Mouse (Mus musculus) heart, embryonic 14.5 days (tissue): ENCODE data around the gene Tob1. TPM values are rescaled to one million over a fixed set of nuclear protein-coding genes. Genes with fewer than 3 reads are reported as not detected.

ENCODE experiments used
- ATAC-seq: fragments of 200-750 bp; cut with Nextera tagmentation; 2 replicates; pipeline ENCODE4 v1.8.0; 2017; ENCODE audit warnings: low read depth, moderate TSS enrichment; ENCODE audit not compliant: insufficient number of reproducible peaks, insufficient read depth, low FRiP score
- H3K27ac ChIP-seq, 2 experiments: fragments of 200-500 bp in 1 of 2; fragments of 300-500 bp in 1 of 2; sonication (generic) in 1 of 2; replicated peaks in 1 of 2; 2 replicates each; pipeline ENCODE4 v1.5.1; 2012 to 2014; ENCODE audit warnings: low read depth in 2 of 2, low read length in 2 of 2, control low read depth in 1 of 2, mild to moderate bottlenecking in 1 of 2, mixed read lengths in 1 of 2; ENCODE audit not compliant: control insufficient read depth in 1 of 2, insufficient read depth in 1 of 2
- H3K27me3 ChIP-seq: fragments of 300-500 bp; sonication (generic); 2 replicates; pipeline ENCODE4 v1.6.1; 2014; ENCODE audit warnings: mild to moderate bottlenecking, low read length, control low read depth; ENCODE audit not compliant: control insufficient read depth, insufficient read depth
- H3K36me3 ChIP-seq: fragments of 300-500 bp; sonication (generic); 2 replicates; pipeline ENCODE4 v1.6.1; 2014; ENCODE audit warnings: mild to moderate bottlenecking, control low read depth, low read length, mixed read lengths; ENCODE audit not compliant: control insufficient read depth, insufficient read depth
- H3K4me1 ChIP-seq, 2 experiments: fragments of 200-500 bp in 1 of 2; fragments of 300-500 bp in 1 of 2; sonication (generic) in 1 of 2; 2 replicates each; pipeline ENCODE4 v1.6.1; 2012 to 2014; ENCODE audit warnings: low read length in 2 of 2, control low read depth in 1 of 2, mixed read lengths in 1 of 2; ENCODE audit not compliant: control insufficient read depth in 2 of 2, insufficient read depth in 2 of 2
- H3K4me2 ChIP-seq: fragments of 300-500 bp; sonication (generic); 2 replicates; pipeline ENCODE4 v1.6.1; 2014; ENCODE audit warnings: mild to moderate bottlenecking, low read length
- H3K4me3 ChIP-seq, 2 experiments: fragments of 200-500 bp in 1 of 2; fragments of 300-500 bp in 1 of 2; sonication (generic) in 1 of 2; 2 replicates each; pipeline ENCODE4 v1.5.1; 2012 to 2014; ENCODE audit warnings: low read length in 2 of 2, mild to moderate bottlenecking in 2 of 2, control low read depth in 1 of 2, low read depth in 1 of 2, moderate library complexity in 1 of 2; ENCODE audit not compliant: control insufficient read depth in 1 of 2, insufficient read depth in 1 of 2
- H3K9ac ChIP-seq: fragments of 300-500 bp; sonication (generic); 2 replicates; pipeline ENCODE4 v1.6.1; 2014; ENCODE audit warnings: mild to moderate bottlenecking, low read length
- H3K9me3 ChIP-seq: fragments of 300-500 bp; sonication (generic); 2 replicates; pipeline ENCODE4 v1.6.1; 2016; ENCODE audit warnings: low read length, control low read depth; ENCODE audit not compliant: control insufficient read depth
- WGBS: fragments of 180-500 bp; shearing (Covaris S2); extraction: QIAGEN DNeasy Blood & Tissue Kit; methylation state at CpG from one replicate; pipeline ENCODE4 v1.1.7; 2014; 5-methylcytosine and 5-hydroxymethylcytosine counted together
- polyA plus RNA-seq: library from polyadenylated mRNA; unstranded; fragments of >200 nt; fragmentation: Nextera tagmentation; extraction: Ambion mirVana; gene quantifications from 2 replicates; pipeline ENCODE4 v1.2.1, GENCODE M21; 2014

The Tob1 gene
- polyA plus RNA-seq, 1 experiment from 2014 or later = 38.2 TPM

DNA sequence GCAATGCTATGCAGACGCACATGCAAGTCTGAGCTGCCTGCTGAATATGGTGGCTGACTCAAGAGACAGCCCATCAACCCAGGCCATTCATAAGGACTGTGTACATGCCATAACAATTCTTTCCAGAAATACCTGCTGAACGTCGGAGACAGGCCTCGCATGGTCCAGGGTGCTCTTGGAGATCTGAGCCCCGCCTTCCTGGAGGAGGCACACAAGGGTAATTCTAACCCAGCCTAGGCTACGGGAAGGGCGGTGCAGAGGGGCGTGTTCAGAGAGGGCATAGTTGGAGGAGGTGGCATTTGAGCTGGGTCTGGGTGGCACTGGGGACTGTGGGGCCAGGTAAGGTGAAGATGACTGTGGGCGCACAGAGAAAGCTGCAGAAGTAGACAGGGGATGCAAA is 39.1 kb upstream of the Tob1 start:
- 72% methylated on average over 9 of the region's 9 CpGs for WGBS
- Histone ChIP-seq H3K4me2 (no peak overlapping the region), H3K27me3 (no peaks in the 10 kb centered on the region), H3K27ac (no peak overlapping the region), H3K4me3 (no peak overlapping the region), H3K4me1 (peaks cover 8 to 19% of the 10 kb centered on the region in 2 experiments), H3K36me3 (no peaks in the 10 kb centered on the region), H3K9me3 (no peaks in the 10 kb centered on the region), H3K9ac (no peak overlapping the region)
- ATAC-seq = no peak

DNA sequence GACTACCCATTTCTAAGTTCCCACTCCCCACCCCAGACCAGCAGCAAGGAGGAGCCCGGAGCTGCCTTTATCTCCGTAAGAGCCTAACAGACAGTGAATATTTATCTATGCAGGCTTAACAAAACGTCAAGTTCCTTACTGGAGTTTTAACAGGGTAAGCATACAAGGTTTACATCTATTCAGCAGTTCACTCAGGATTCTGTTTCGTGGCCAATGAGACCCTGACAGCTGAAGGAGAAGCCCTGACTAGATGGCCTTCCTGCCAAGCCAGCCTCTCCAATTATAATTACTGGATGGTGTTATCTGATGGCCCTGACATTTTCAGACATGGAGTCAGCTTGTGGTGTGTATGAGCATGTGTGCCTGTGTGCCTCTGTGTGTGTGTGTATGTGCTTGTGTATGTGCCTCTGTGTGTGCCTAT is 37.5 kb upstream of the Tob1 start:
- Histone ChIP-seq H3K9ac (no peak overlapping the region), H3K36me3 (no peaks in the 10 kb centered on the region), H3K9me3 (no peaks in the 10 kb centered on the region), H3K27me3 (no peaks in the 10 kb centered on the region), H3K4me2 (no peak overlapping the region), H3K27ac (no peak overlapping the region), H3K4me3 (no peak overlapping the region), H3K4me1 (peaks cover 15 to 26% of the 10 kb centered on the region in 2 experiments)
- 29% methylated on average over 4 of the region's 4 CpGs for WGBS
- ATAC-seq = peak; percentile 32; the same call in 1 of the 2 replicates

DNA sequence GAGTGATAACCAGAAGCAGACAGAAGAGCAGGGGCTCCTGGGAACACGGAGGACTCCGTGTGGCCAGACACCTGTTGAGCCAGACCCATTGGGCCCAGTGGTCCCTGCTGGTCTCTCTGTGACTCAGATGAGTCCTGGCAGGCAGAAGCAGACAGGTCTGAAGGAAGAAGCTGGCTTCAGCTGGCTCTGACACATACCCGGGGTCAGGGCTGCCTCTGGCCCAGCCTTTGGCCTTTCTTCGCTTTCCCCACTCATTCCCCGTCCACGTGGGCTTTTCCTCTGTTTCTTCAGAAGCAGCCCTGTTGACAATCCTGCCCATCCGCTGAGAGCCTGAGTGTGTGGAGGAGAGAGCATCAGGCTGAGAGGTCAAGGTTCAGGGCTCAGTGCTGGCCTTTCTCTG is 36.0 kb upstream of the Tob1 start:
- H3K36me3 ChIP-seq = no peaks in the 10 kb centered on the region
- 82% methylated on average over 7 of the region's 7 CpGs for WGBS
- no peak for ATAC-seq
- H3K27ac ChIP-seq = peak overlapping the region in 1 of 2 experiments; percentile 71; a peak in 3 of 4 replicates
- peak overlapping the region; percentile 46 for H3K9ac ChIP-seq
- no peaks in the 10 kb centered on the region for H3K9me3 ChIP-seq
- H3K27me3 ChIP-seq = no peaks in the 10 kb centered on the region
- H3K4me1 ChIP-seq = peaks cover 16 to 28% of the 10 kb centered on the region in 2 experiments
- H3K4me3 ChIP-seq = no peak overlapping the region
- no peak overlapping the region for H3K4me2 ChIP-seq

DNA sequence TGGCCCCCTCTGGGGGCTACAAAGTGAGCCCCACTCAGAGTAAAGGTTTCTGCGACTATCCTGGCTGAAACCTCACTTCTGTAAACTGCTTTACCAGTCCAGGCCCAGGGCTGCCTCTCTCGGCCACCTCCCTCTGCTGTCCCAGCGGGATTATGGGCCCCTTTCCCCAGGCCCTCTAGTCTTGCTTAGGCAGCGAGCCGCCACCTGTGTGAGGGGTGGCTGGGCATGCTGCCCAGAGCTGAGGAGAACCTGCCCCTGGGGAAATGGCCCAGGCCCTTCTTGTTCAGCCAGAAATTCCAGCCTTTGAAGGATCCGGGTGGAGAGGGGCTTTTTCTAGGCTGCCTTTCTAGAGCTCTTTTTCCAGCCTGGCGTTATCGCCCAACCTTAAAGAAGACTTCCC is 35.6 kb upstream of the Tob1 start:
- H3K9me3 ChIP-seq = no peaks in the 10 kb centered on the region
- H3K36me3 ChIP-seq = no peaks in the 10 kb centered on the region
- peaks cover 17 to 31% of the 10 kb centered on the region in 2 experiments for H3K4me1 ChIP-seq
- H3K27ac ChIP-seq = peak overlapping the region in 1 of 2 experiments; percentile 71; a peak in 3 of 4 replicates
- H3K27me3 ChIP-seq = no peaks in the 10 kb centered on the region
- peak; percentile 40; the same call in 1 of the 2 replicates for ATAC-seq
- H3K4me3 ChIP-seq = no peak overlapping the region
- H3K4me2 ChIP-seq = no peak overlapping the region
- WGBS = 28% methylated on average over 8 of the region's 8 CpGs
- peak overlapping the region; percentile 46 for H3K9ac ChIP-seq

DNA sequence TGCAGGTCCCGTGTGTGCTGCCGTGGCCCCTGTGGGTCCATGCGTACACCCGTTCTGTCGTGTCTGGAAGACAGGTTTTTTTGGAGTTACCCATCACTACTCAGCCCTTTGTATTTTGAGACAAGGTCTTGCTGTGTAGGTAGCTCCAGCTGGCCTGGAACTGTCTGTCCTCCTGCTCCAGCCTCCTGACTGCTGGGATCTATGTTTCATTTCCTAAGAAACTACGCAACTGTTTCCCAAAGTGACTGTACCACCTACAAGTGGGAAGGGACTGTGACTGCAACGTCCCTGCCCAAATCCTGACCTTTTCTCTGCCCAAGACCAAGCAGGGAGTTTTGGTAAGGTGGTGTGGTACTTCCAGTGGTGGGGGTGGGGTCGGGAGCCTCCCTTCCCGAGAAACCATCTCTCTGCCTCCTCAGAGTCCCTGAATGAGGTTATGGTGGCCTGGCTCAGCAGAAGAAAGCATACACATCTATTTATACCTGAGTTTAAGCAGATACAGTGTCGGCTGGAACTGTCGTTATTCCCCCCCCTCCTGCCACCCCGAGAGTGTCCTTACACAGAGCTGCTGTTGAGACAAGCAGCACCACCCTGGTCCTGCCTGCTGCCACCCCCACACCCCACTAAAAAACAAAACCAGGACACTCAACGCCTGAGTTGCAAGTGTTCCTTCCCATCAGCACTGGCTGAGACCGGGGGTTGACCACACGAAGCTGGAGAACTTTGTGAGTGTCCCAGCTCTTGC is 33.2 kb upstream of the Tob1 start:
- Histone ChIP-seq H3K4me2 (no peak overlapping the region), H3K27ac (no peak overlapping the region), H3K9ac (no peak overlapping the region; the same call in 1 of the 2 replicates), H3K36me3 (no peaks in the 10 kb centered on the region), H3K9me3 (no peaks in the 10 kb centered on the region), H3K27me3 (no peaks in the 10 kb centered on the region), H3K4me3 (no peak overlapping the region), H3K4me1 (peaks cover 17 to 31% of the 10 kb centered on the region in 2 experiments)
- ATAC-seq = no peak
- WGBS = 56% methylated on average over 15 of the region's 15 CpGs

DNA sequence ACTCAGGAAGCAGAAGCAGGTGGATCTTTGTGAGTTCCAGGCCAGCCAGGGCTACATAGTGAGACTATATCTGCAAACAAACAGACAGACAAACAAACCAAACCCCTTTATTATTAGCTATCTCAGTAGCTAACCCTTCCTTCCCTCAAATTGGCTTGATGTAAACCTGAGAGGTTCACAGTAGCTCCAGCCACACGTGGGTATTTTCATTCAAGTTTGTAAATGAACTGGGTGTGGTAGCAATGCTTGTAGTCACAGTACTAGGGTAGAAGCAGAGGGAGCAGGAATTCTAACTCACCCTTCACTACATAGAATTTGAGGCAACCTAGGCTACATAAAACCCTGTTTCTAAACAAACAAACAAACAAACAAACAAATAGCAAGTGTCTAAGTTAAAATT is 31.5 kb upstream of the Tob1 start:
- Histone ChIP-seq H3K9ac (no peak overlapping the region), H3K36me3 (no peaks in the 10 kb centered on the region), H3K27me3 (no peaks in the 10 kb centered on the region), H3K9me3 (no peaks in the 10 kb centered on the region), H3K4me3 (no peak overlapping the region), H3K4me2 (no peak overlapping the region), H3K27ac (no peak overlapping the region), H3K4me1 (peaks cover 17 to 25% of the 10 kb centered on the region in 2 experiments)
- no peak for ATAC-seq
- WGBS = 23% methylated on average over 1 of the region's 1 CpGs

DNA sequence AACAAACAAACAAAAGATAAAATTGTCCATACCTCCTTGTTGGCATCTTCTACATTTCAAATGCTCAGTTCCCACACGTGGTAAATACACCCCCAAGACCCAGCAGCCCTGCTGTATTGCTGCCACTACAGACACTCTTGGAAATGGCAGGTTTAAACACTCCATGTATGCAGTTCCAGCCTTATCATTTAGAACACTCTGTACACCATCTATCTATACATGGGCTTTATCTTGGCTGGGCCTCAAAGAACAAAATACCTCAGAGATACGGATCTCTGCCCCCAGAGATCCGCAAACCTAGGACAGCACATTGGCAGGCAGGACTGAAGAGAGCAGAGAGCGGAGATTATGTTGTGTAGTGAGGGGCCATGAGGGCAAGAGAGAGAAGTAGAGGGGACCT is 31.1 kb upstream of the Tob1 start:
- WGBS = 30% methylated on average over 4 of the region's 4 CpGs
- H3K9ac ChIP-seq = no peak overlapping the region
- peaks cover 17 to 21% of the 10 kb centered on the region in 2 experiments for H3K4me1 ChIP-seq
- H3K36me3 ChIP-seq = no peaks in the 10 kb centered on the region
- no peaks in the 10 kb centered on the region for H3K27me3 ChIP-seq
- H3K27ac ChIP-seq = no peak overlapping the region
- no peak for ATAC-seq
- H3K4me3 ChIP-seq = no peak overlapping the region
- H3K9me3 ChIP-seq = no peaks in the 10 kb centered on the region
- H3K4me2 ChIP-seq = no peak overlapping the region

DNA sequence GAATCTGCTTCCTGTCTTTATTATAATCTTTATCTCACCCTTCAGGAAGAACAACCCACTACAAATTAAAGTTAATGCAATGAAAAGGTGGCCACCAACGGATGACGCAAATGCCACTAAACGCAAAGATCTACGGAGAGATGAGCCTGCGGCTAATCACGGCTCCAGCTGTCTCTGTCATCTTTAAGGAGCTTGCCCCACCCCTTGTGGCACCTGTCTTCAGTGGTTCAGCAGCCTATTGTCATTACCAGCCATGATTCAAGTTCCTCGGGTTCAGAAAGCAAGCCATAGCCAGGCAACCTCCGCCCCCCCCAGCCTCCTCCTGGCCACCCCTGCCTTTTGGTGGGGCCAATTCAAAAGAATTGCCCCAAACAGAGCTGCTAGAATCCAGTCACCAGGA is 29.6 kb upstream of the Tob1 start:
- H3K4me3 ChIP-seq = no peak overlapping the region
- no peak overlapping the region for H3K4me2 ChIP-seq
- H3K4me1 ChIP-seq = peaks cover 9 to 12% of the 10 kb centered on the region in 2 experiments; a peak in 3 of 4 replicates
- no peak overlapping the region for H3K9ac ChIP-seq
- no peaks in the 10 kb centered on the region for H3K36me3 ChIP-seq
- no peaks in the 10 kb centered on the region for H3K27me3 ChIP-seq
- WGBS = 88% methylated on average over 8 of the region's 8 CpGs
- H3K27ac ChIP-seq = no peak overlapping the region
- H3K9me3 ChIP-seq = no peaks in the 10 kb centered on the region
- no peak for ATAC-seq
